Mouse (Mus musculus) effector memory CD4-positive, alpha-beta T cell, adult 5 months (primary cell): ENCODE data around the gene Snx9. TPM values are rescaled to one million over a fixed set of nuclear protein-coding genes. Genes with fewer than 3 reads are reported as not detected.

ENCODE experiments used
- polyA plus RNA-seq: library from polyadenylated mRNA; unstranded; fragments of 100-300 nt; shearing (Covaris generic); gene quantifications from one replicate; pipeline ENCODE4 v1.2.1, GENCODE M21; 2017

The Snx9 gene
- 2.0 TPM for polyA plus RNA-seq

GRCm38 (mm10) chr17:5841128-5841942 is at the start of gene Snx9:
Gene Snx9, plus strand, starts transcription at chr17:5841329.

GRCm38 (mm10) chr17:5941230-5942043 is 100.3 kb downstream of the Snx9 start, which contains the start of gene Synj2:
Gene Synj2, plus strand, starts transcription at chr17:5941280.

Other genes starting within 250 kb of the Snx9 start
- gene Synj2, start 100.0 kb downstream of the Snx9 start, polyA plus RNA-seq = 43.4 TPM
- gene Serac1, start 238.4 kb downstream of the Snx9 start, polyA plus RNA-seq = 2.1 TPM
- 53.9 TPM for gene Gtf2h5, start 238.5 kb downstream of the Snx9 start, polyA plus RNA-seq